9 mouse cellular contexts compared by ENCODE assay signal in genomic region chr11:61674151-61674838, GRCm38 (mm10). TPM values are rescaled to one million over a fixed set of nuclear protein-coding genes. Genes with fewer than 3 reads are reported as not detected.
A peak's percentile ranks its signal among the peaks of the same experiment; 100 is the strongest.
DNase-seq lines count a peak whose midpoint lies in the region; ATAC-seq and TF ChIP-seq lines count a peak whose summit lies in the region.
"Had no signal": no experiment of that assay in that cellular context is flagged by ENCODE, and none has a peak within 500 bp of the region (broad histone marks: within the 10 kb centered on the region; RNA-seq: fewer than 3 reads in every experiment).

No protein-coding gene starts in this region.

- no peak overlapping the region for H3K9ac ChIP-seq in heart, embryonic 11.5 days (ENCODE audit: low read depth, low read length)
- H3K9ac ChIP-seq in forebrain, embryonic 11.5 days (ENCODE audit: low read length): no peak overlapping the region
- no peak overlapping the region for H3K9ac ChIP-seq in intestine, postnatal 0 days (ENCODE audit: low read depth, low read length)
- H3K9ac ChIP-seq in neural tube, embryonic 13.5 days: 0 out of 2 replicates have a peak overlapping the region, but pooled peaks have one; percentile 31

- 0 out of 2 replicates have a peak overlapping the region, but pooled peaks have one; percentile 8 for H3K4me2 ChIP-seq in heart, embryonic 11.5 days
- no peak overlapping the region for H3K4me2 ChIP-seq in forebrain, embryonic 11.5 days (ENCODE audit: low read depth, low read length, severe bottlenecking)
- H3K4me2 ChIP-seq in intestine, postnatal 0 days (replicated peaks; ENCODE audit: low read depth): no peak overlapping the region
- peak overlapping the region; percentile 24; the same call in 1 of the 2 replicates for H3K4me2 ChIP-seq in neural tube, embryonic 13.5 days

- H3K9me3 ChIP-seq in heart, embryonic 11.5 days (replicated peaks; ENCODE audit: control insufficient read depth, low read length): no peaks in the 10 kb centered on the region
- no peaks in the 10 kb centered on the region for H3K9me3 ChIP-seq in forebrain, embryonic 11.5 days (ENCODE audit: control insufficient read depth, low read length)
- no peaks in the 10 kb centered on the region for H3K9me3 ChIP-seq in intestine, postnatal 0 days (ENCODE audit: control insufficient read depth)
- H3K9me3 ChIP-seq in neural tube, embryonic 13.5 days: no peaks in the 10 kb centered on the region

- no peak for TF ChIP-seq CTCF in intestine, postnatal 0 days (IDR thresholded peaks at IDR 0.05; ENCODE audit: low read depth)

- WGBS in heart, embryonic 11.5 days (ENCODE audit: insufficient replicate concordance): 27% methylated on average over 19 of the region's 19 CpGs
- WGBS in forebrain, embryonic 11.5 days: 25% methylated on average over 17 of the region's 19 CpGs
- 30% methylated on average over 19 of the region's 19 CpGs for WGBS in intestine, postnatal 0 days
- 17% methylated on average over 19 of the region's 19 CpGs for WGBS in neural tube, embryonic 13.5 days

- H3K27me3 ChIP-seq in heart, embryonic 11.5 days (ENCODE audit: control insufficient read depth, insufficient read depth, low read length): peaks cover 6% of the 10 kb centered on the region; the same call in 1 of the 2 replicates
- H3K27me3 ChIP-seq in forebrain, embryonic 11.5 days (ENCODE audit: control insufficient read depth, insufficient read depth, low read length): no peaks in the 10 kb centered on the region
- no peaks in the 10 kb centered on the region for H3K27me3 ChIP-seq in intestine, postnatal 0 days (replicated peaks; ENCODE audit: control insufficient read depth, insufficient read depth, low read length)
- no peaks in the 10 kb centered on the region for H3K27me3 ChIP-seq in neural tube, embryonic 13.5 days

- no peak overlapping the region for H3K4me3 ChIP-seq in heart, embryonic 11.5 days (ENCODE audit: low read depth, low read length)
- H3K4me3 ChIP-seq in forebrain, embryonic 11.5 days (ENCODE audit: low read depth, low read length): no peak overlapping the region
- H3K4me3 ChIP-seq in intestine, postnatal 0 days (ENCODE audit: low read depth, low read length): no peak overlapping the region
- no peak overlapping the region for H3K4me3 ChIP-seq in neural tube, embryonic 13.5 days
- H3K4me3 ChIP-seq: heart, adult 2 months had no signal

- peaks cover 8% of the 10 kb centered on the region; the same call in 1 of the 2 replicates for H3K4me1 ChIP-seq in heart, embryonic 11.5 days (ENCODE audit: control insufficient read depth, insufficient read depth, low read length)
- peaks cover 9% of the 10 kb centered on the region; the same call in 1 of the 2 replicates for H3K4me1 ChIP-seq in forebrain, embryonic 11.5 days (replicated peaks; ENCODE audit: control insufficient read depth, insufficient read depth, low read length)
- peaks cover 27% of the 10 kb centered on the region; the same call in 1 of the 2 replicates for H3K4me1 ChIP-seq in intestine, postnatal 0 days (replicated peaks; ENCODE audit: control insufficient read depth, insufficient read depth, low read length)
- H3K4me1 ChIP-seq in neural tube, embryonic 13.5 days (replicated peaks): peaks cover 11% of the 10 kb centered on the region

- DNase-seq in heart, adult 18-20 months: no peak
- DNase-seq in forebrain, embryonic 11.5 days (ENCODE audit: low spot score): no peak
- no peak for DNase-seq in gastrocnemius, postnatal 25 days
- no peak for DNase-seq in layer of hippocampus, adult 9-11 months
- DNase-seq: heart, adult 2 months had no signal

- no peak for ATAC-seq in heart, embryonic 11.5 days (replicated peaks; ENCODE audit: insufficient number of reproducible peaks, low FRiP score, low TSS enrichment)
- peak; percentile 81 for ATAC-seq in forebrain, embryonic 11.5 days (replicated peaks; ENCODE audit: low FRiP score)
- ATAC-seq in intestine, postnatal 0 days: no peak; the same call in 1 of the 2 replicates
- ATAC-seq in neural tube, embryonic 13.5 days (ENCODE audit: low read depth): peak; percentile 64
- ATAC-seq in inflammation-experienced regulatory T-cells, adult 6 months: no peak

- H3K36me3 ChIP-seq in heart, embryonic 11.5 days (ENCODE audit: control insufficient read depth, insufficient read depth, low read length): no peaks in the 10 kb centered on the region
- no peaks in the 10 kb centered on the region for H3K36me3 ChIP-seq in forebrain, embryonic 11.5 days (ENCODE audit: control insufficient read depth, insufficient read depth, low read length)
- H3K36me3 ChIP-seq in intestine, postnatal 0 days (ENCODE audit: control insufficient read depth, insufficient read depth): no peaks in the 10 kb centered on the region
- no peaks in the 10 kb centered on the region for H3K36me3 ChIP-seq in neural tube, embryonic 13.5 days

- no peak overlapping the region for H3K27ac ChIP-seq in heart, embryonic 11.5 days (ENCODE audit: low read depth, low read length)
- H3K27ac ChIP-seq in forebrain, embryonic 11.5 days (ENCODE audit: low read depth, low read length): no peak overlapping the region
- H3K27ac ChIP-seq in intestine, postnatal 0 days (ENCODE audit: low read depth, low read length): 0 out of 2 replicates have a peak overlapping the region, but pooled peaks have one; percentile 70
- no peak overlapping the region for H3K27ac ChIP-seq in neural tube, embryonic 13.5 days (replicated peaks)
- H3K27ac ChIP-seq: heart, adult 2 months had no signal

RNA-seq across cellular contexts. Expression of gene Fam83g, which starts 9.6 kb away (rescaled TPM):
- polyA plus RNA-seq in heart, embryonic 11.5 days (2014; fragmentation: Nextera tagmentation; extraction: Ambion mirVana): 1.6 and 2.0 TPM in 2 replicates
- under 1 TPM; 0.25 to 0.33 TPM for total RNA-seq in heart, adult 18-20 months (2021)
- polyA plus RNA-seq in forebrain, embryonic 11.5 days (2014; fragmentation: Nextera tagmentation; extraction: Ambion mirVana): 0.65 and 0.92 TPM in 2 replicates
- polyA plus RNA-seq in intestine, postnatal 0 days (2015; fragmentation: Nextera tagmentation; extraction: Ambion mirVana): 20.7 and 21.9 TPM in 2 replicates
- polyA plus RNA-seq in neural tube, embryonic 13.5 days (2015; fragmentation: Nextera tagmentation; extraction: Ambion mirVana): 0.07 and 0.19 TPM in 2 replicates
- total RNA-seq in gastrocnemius, postnatal 25 days (2021): under 1 TPM; 0.10 to 0.29 TPM
- polyA plus RNA-seq in inflammation-experienced regulatory T-cells, adult 6 months (2017; shearing (Covaris generic)): under 1 TPM; 0.19 to 0.57 (median 0.19) TPM

RNA-seq across cellular contexts. Expression of gene Grap, which starts 21.2 kb away (rescaled TPM):
- 7.3 and 8.9 TPM in 2 replicates for polyA plus RNA-seq in heart, embryonic 11.5 days (2014; fragmentation: Nextera tagmentation; extraction: Ambion mirVana)
- 10 to 100 TPM; 12.1 to 13.5 TPM for total RNA-seq in heart, adult 18-20 months (2021)
- polyA plus RNA-seq in forebrain, embryonic 11.5 days (2014; fragmentation: Nextera tagmentation; extraction: Ambion mirVana): 5.6 and 5.9 TPM in 2 replicates
- 3.7 and 3.9 TPM in 2 replicates for polyA plus RNA-seq in intestine, postnatal 0 days (2015; fragmentation: Nextera tagmentation; extraction: Ambion mirVana)
- 9.5 and 10.7 TPM in 2 replicates for polyA plus RNA-seq in neural tube, embryonic 13.5 days (2015; fragmentation: Nextera tagmentation; extraction: Ambion mirVana)
- total RNA-seq in gastrocnemius, postnatal 25 days (2021): 1 to 10 TPM; 4.0 to 5.9 TPM
- polyA plus RNA-seq in inflammation-experienced regulatory T-cells, adult 6 months (2017; shearing (Covaris generic)): 100 to 1,000 TPM; 180 to 210 (median 192) TPM

RNA-seq across cellular contexts. Expression of gene Slc5a10, which starts 46.3 kb away (rescaled TPM):
- polyA plus RNA-seq in heart, embryonic 11.5 days (2014; fragmentation: Nextera tagmentation; extraction: Ambion mirVana): not detected in 2 replicates
- not detected for total RNA-seq in heart, adult 18-20 months (2021)
- not detected in 2 replicates for polyA plus RNA-seq in forebrain, embryonic 11.5 days (2014; fragmentation: Nextera tagmentation; extraction: Ambion mirVana)
- 0.08 and 0.13 TPM in 2 replicates for polyA plus RNA-seq in intestine, postnatal 0 days (2015; fragmentation: Nextera tagmentation; extraction: Ambion mirVana)
- not detected in 2 replicates for polyA plus RNA-seq in neural tube, embryonic 13.5 days (2015; fragmentation: Nextera tagmentation; extraction: Ambion mirVana)
- not detected for total RNA-seq in gastrocnemius, postnatal 25 days (2021)
- polyA plus RNA-seq in inflammation-experienced regulatory T-cells, adult 6 months (2017; shearing (Covaris generic)): under 1 TPM in 1 of 3 experiments, not detected in 2; 0.38 TPM
- total RNA-seq: heart, adult 2 months had no signal
- polyA plus RNA-seq: heart, adult 2 months had no signal

Comparison
In these comparisons a context has a peak if more than half of its experiments do, and no peak if none do; other contexts are left out.
1. ATAC-seq: peak in forebrain, embryonic 11.5 days (single experiment) and neural tube, embryonic 13.5 days (single experiment); none in heart, embryonic 11.5 days (single experiment), intestine, postnatal 0 days (single experiment) and inflammation-experienced regulatory T-cells, adult 6 months (single experiment).
2. H3K4me2 ChIP-seq: peak in heart, embryonic 11.5 days (single experiment) and neural tube, embryonic 13.5 days (single experiment); none in forebrain, embryonic 11.5 days (single experiment) and intestine, postnatal 0 days (single experiment).
3. RNA of gene Grap, which starts 21.2 kb away (polyA plus RNA-seq): 180 to 210 TPM in inflammation-experienced regulatory T-cells, adult 6 months; 9.5 to 10.7 TPM in neural tube, embryonic 13.5 days, 7.3 to 8.9 TPM in heart, embryonic 11.5 days, 5.6 to 5.9 TPM in forebrain, embryonic 11.5 days and 3.7 to 3.9 TPM in intestine, postnatal 0 days; every median in the first group is over 10 times any median in the second.